Mouse (Mus musculus) C2C12 (cell line): ENCODE measurements around the gene Cdc42ep5.

Experiments
- CTCF ChIP-seq: IDR thresholded peaks from one replicate; pipeline ENCODE4 v1.5.1; 2011; ENCODE audit not compliant: control insufficient read depth, insufficient read depth, insufficient read length
- MAX ChIP-seq: IDR thresholded peaks from one replicate; pipeline ENCODE4 v1.6.1; 2011; ENCODE audit warnings: mild to moderate bottlenecking, control low read depth
- MYOD1 ChIP-seq: IDR thresholded peaks from one replicate; pipeline ENCODE4 v1.6.1; 2011; ENCODE audit warnings: low read depth; ENCODE audit not compliant: control insufficient read depth, insufficient read length

GRCm38 (mm10) chr7:4124315-4124759, 40.3 kb downstream of the Cdc42ep5 start:
- TF ChIP-seq CTCF (no peak), MYOD1 (no peak), MAX (no peak)
